Mouse (Mus musculus): ENCODE measurements around the gene Stag1. TPM values are rescaled to one million over a fixed set of nuclear protein-coding genes. Genes with fewer than 3 reads are reported as not detected.

Stag1 gene
- polyA plus RNA-seq, 1 experiment, result 8.2 TPM

GRCm38 (mm10) chr9:100642840-100643697 lies 45.5 kb downstream of the Stag1 start:
- H3K4me1 ChIP-seq (ENCODE audit: control insufficient read depth, insufficient read depth, insufficient read length, low read length), result peaks cover 3% of the 10 kb centered on the region; the same call in 1 of the 2 replicates
- peak overlapping the region; percentile 98 for H3K27ac ChIP-seq (replicated peaks; ENCODE audit: low read depth, low read length)
- H3K4me3 ChIP-seq (ENCODE audit: insufficient read depth, low read depth, low read length), result peak overlapping the region; percentile 79

GRCm38 (mm10) chr9:100644071-100644771 lies 46.6 kb downstream of the Stag1 start:
- Histone ChIP-seq H3K4me1 (ENCODE audit: control insufficient read depth, insufficient read depth, insufficient read length, low read length) (peaks cover 3% of the 10 kb centered on the region; the same call in 1 of the 2 replicates), H3K4me3 (ENCODE audit: insufficient read depth, low read depth, low read length) (peak overlapping the region; percentile 100), H3K27ac (replicated peaks; ENCODE audit: low read depth, low read length) (peak overlapping the region; percentile 99)

GRCm38 (mm10) chr9:100645026-100645940 lies 47.7 kb downstream of the Stag1 start:
- H3K4me1 ChIP-seq (ENCODE audit: control insufficient read depth, insufficient read depth, insufficient read length, low read length), result peaks cover 3% of the 10 kb centered on the region; the same call in 1 of the 2 replicates
- no peak overlapping the region for H3K27ac ChIP-seq (replicated peaks; ENCODE audit: low read depth, low read length)
- 0 out of 2 replicates have a peak overlapping the region, but pooled peaks have one; percentile 11 for H3K4me3 ChIP-seq (ENCODE audit: insufficient read depth, low read depth, low read length)

- H3K27ac ChIP-seq (replicated peaks; ENCODE audit: low read depth, low read length), result no peak overlapping the region
- no peak overlapping the region for H3K4me3 ChIP-seq (ENCODE audit: insufficient read depth, low read depth, low read length)
- H3K4me1 ChIP-seq (ENCODE audit: control insufficient read depth, insufficient read depth, insufficient read length, low read length), result peaks cover 3% of the 10 kb centered on the region; the same call in 1 of the 2 replicates
Observed at GRCm38 (mm10) chr9:100646276-100646675, 48.7 kb downstream of the Stag1 start.

- H3K4me3 ChIP-seq (ENCODE audit: insufficient read depth, low read depth, low read length), result no peak overlapping the region
- H3K4me1 ChIP-seq (ENCODE audit: control insufficient read depth, insufficient read depth, insufficient read length, low read length), result no peaks in the 10 kb centered on the region
Observed at GRCm38 (mm10) chr9:100647774-100648323, 50.3 kb downstream of the Stag1 start.

GRCm38 (mm10) chr9:100654104-100654503 lies 56.5 kb downstream of the Stag1 start:
- Histone ChIP-seq H3K4me3 (ENCODE audit: insufficient read depth, low read depth, low read length) (no peak overlapping the region), H3K27ac (replicated peaks; ENCODE audit: low read depth, low read length) (no peak overlapping the region), H3K4me1 (ENCODE audit: control insufficient read depth, insufficient read depth, insufficient read length, low read length) (peaks cover 2% of the 10 kb centered on the region; the same call in 1 of the 2 replicates)

More at GRCm38 (mm10) chr9:100647774-100648323, 50.3 kb downstream of the Stag1 start:
- H3K27ac ChIP-seq (replicated peaks; ENCODE audit: low read depth, low read length), result no peak overlapping the region

GRCm38 (mm10) chr9:100656058-100656457 lies 58.5 kb downstream of the Stag1 start:
- Histone ChIP-seq H3K27ac (replicated peaks; ENCODE audit: low read depth, low read length) (no peak overlapping the region), H3K4me1 (ENCODE audit: control insufficient read depth, insufficient read depth, insufficient read length, low read length) (peaks cover 2% of the 10 kb centered on the region; the same call in 1 of the 2 replicates), H3K4me3 (ENCODE audit: insufficient read depth, low read depth, low read length) (no peak overlapping the region)

- no peak overlapping the region for H3K27ac ChIP-seq (replicated peaks; ENCODE audit: low read depth, low read length)
- no peak overlapping the region for H3K4me3 ChIP-seq (ENCODE audit: insufficient read depth, low read depth, low read length)
- peaks cover 2% of the 10 kb centered on the region; the same call in 1 of the 2 replicates for H3K4me1 ChIP-seq (ENCODE audit: control insufficient read depth, insufficient read depth, insufficient read length, low read length)
Observed at GRCm38 (mm10) chr9:100660587-100660986, 63.0 kb downstream of the Stag1 start.

- H3K27ac ChIP-seq (replicated peaks; ENCODE audit: low read depth, low read length), result no peak overlapping the region
- no peak overlapping the region for H3K4me3 ChIP-seq (ENCODE audit: insufficient read depth, low read depth, low read length)
- no peaks in the 10 kb centered on the region for H3K4me1 ChIP-seq (ENCODE audit: control insufficient read depth, insufficient read depth, insufficient read length, low read length)
Observed at GRCm38 (mm10) chr9:100663473-100664134, 66.0 kb downstream of the Stag1 start.

- Histone ChIP-seq H3K4me1 (ENCODE audit: control insufficient read depth, insufficient read depth, insufficient read length, low read length) (peaks cover 2% of the 10 kb centered on the region; the same call in 1 of the 2 replicates), H3K4me3 (ENCODE audit: insufficient read depth, low read depth, low read length) (no peak overlapping the region), H3K27ac (replicated peaks; ENCODE audit: low read depth, low read length) (no peak overlapping the region)
Observed at GRCm38 (mm10) chr9:100670151-100670550, 72.6 kb downstream of the Stag1 start.

- Histone ChIP-seq H3K4me1 (ENCODE audit: control insufficient read depth, insufficient read depth, insufficient read length, low read length) (no peaks in the 10 kb centered on the region), H3K27ac (replicated peaks; ENCODE audit: low read depth, low read length) (no peak overlapping the region), H3K4me3 (ENCODE audit: insufficient read depth, low read depth, low read length) (no peak overlapping the region)
Observed at GRCm38 (mm10) chr9:100679036-100679435, 81.4 kb downstream of the Stag1 start.

- Histone ChIP-seq H3K4me3 (ENCODE audit: insufficient read depth, low read depth, low read length) (no peak overlapping the region), H3K4me1 (ENCODE audit: control insufficient read depth, insufficient read depth, insufficient read length, low read length) (peaks cover 2% of the 10 kb centered on the region; the same call in 1 of the 2 replicates), H3K27ac (replicated peaks; ENCODE audit: low read depth, low read length) (no peak overlapping the region)
Observed at GRCm38 (mm10) chr9:100682285-100682684, 84.7 kb downstream of the Stag1 start.

- peaks cover 2% of the 10 kb centered on the region; the same call in 1 of the 2 replicates for H3K4me1 ChIP-seq (ENCODE audit: control insufficient read depth, insufficient read depth, insufficient read length, low read length)
- no peak overlapping the region for H3K27ac ChIP-seq (replicated peaks; ENCODE audit: low read depth, low read length)
- no peak overlapping the region for H3K4me3 ChIP-seq (ENCODE audit: insufficient read depth, low read depth, low read length)
Observed at GRCm38 (mm10) chr9:100685769-100686487, 88.3 kb downstream of the Stag1 start.
